Mouse (Mus musculus): ENCODE measurements around the gene Slco2a1. TPM values are rescaled to one million over a fixed set of nuclear protein-coding genes. Genes with fewer than 3 reads are reported as not detected.

The Slco2a1 gene
- polyA plus RNA-seq, 1 experiment from 2014 or later = 1.2 TPM

- H3K27me3 ChIP-seq = no peaks in the 10 kb centered on the region
- H3K9me3 ChIP-seq = no peaks in the 10 kb centered on the region
- WGBS = 86% methylated on average over 9 of the region's 9 CpGs
- H3K4me2 ChIP-seq = no peak overlapping the region
- no peak for ATAC-seq (ENCODE audit: insufficient number of reproducible peaks, insufficient read depth, low FRiP score, low TSS enrichment, low read depth)
- no peak overlapping the region for H3K27ac ChIP-seq
- H3K36me3 ChIP-seq = no peaks in the 10 kb centered on the region
- no peak overlapping the region for H3K4me3 ChIP-seq (replicated peaks)
- H3K4me1 ChIP-seq (replicated peaks) = peaks cover 7% of the 10 kb centered on the region
- H3K9ac ChIP-seq (replicated peaks) = no peak overlapping the region
Observed at GRCm38 (mm10) chr9:102964644-102965043, 23.9 kb upstream of the Slco2a1 start.

- Histone ChIP-seq H3K4me3 (replicated peaks) (no peak overlapping the region), H3K9me3 (no peaks in the 10 kb centered on the region), H3K27ac (no peak overlapping the region), H3K36me3 (no peaks in the 10 kb centered on the region), H3K4me2 (no peak overlapping the region), H3K27me3 (no peaks in the 10 kb centered on the region), H3K9ac (replicated peaks) (no peak overlapping the region), H3K4me1 (replicated peaks) (peaks cover 17% of the 10 kb centered on the region)
- ATAC-seq (ENCODE audit: insufficient number of reproducible peaks, insufficient read depth, low FRiP score, low TSS enrichment, low read depth) = no peak
- 83% methylated on average over 2 of the region's 2 CpGs for WGBS
Observed at GRCm38 (mm10) chr9:102972393-102973050, 16.0 kb upstream of the Slco2a1 start.

GRCm38 (mm10) chr9:102975887-102976286 lies 12.6 kb upstream of the Slco2a1 start:
- no peaks in the 10 kb centered on the region for H3K36me3 ChIP-seq
- no peak overlapping the region for H3K9ac ChIP-seq (replicated peaks)
- no peaks in the 10 kb centered on the region for H3K9me3 ChIP-seq
- no peak overlapping the region for H3K4me3 ChIP-seq (replicated peaks)
- H3K27ac ChIP-seq = no peak overlapping the region
- ATAC-seq (ENCODE audit: insufficient number of reproducible peaks, insufficient read depth, low FRiP score, low TSS enrichment, low read depth) = no peak
- 96% methylated on average over 2 of the region's 2 CpGs for WGBS
- H3K4me2 ChIP-seq = no peak overlapping the region
- H3K4me1 ChIP-seq (replicated peaks) = peaks cover 36% of the 10 kb centered on the region
- H3K27me3 ChIP-seq = 0 out of 2 replicates have a peak, but pooled peaks cover 2% of the 10 kb centered on the region

- Histone ChIP-seq H3K27ac (no peak overlapping the region), H3K27me3 (0 out of 2 replicates have a peak, but pooled peaks cover 2% of the 10 kb centered on the region), H3K4me1 (replicated peaks) (peaks cover 36% of the 10 kb centered on the region), H3K4me3 (replicated peaks) (no peak overlapping the region), H3K9ac (replicated peaks) (no peak overlapping the region), H3K4me2 (no peak overlapping the region), H3K36me3 (no peaks in the 10 kb centered on the region), H3K9me3 (no peaks in the 10 kb centered on the region)
- WGBS = 67% methylated on average over 1 of the region's 1 CpGs
- ATAC-seq (ENCODE audit: insufficient number of reproducible peaks, insufficient read depth, low FRiP score, low TSS enrichment, low read depth) = no peak
Observed at GRCm38 (mm10) chr9:102977090-102977489, 11.4 kb upstream of the Slco2a1 start.

GRCm38 (mm10) chr9:102977791-102978492 lies 10.6 kb upstream of the Slco2a1 start:
- 0 out of 2 replicates have a peak, but pooled peaks cover 2% of the 10 kb centered on the region for H3K27me3 ChIP-seq
- ATAC-seq (ENCODE audit: insufficient number of reproducible peaks, insufficient read depth, low FRiP score, low TSS enrichment, low read depth) = no peak
- H3K9me3 ChIP-seq = no peaks in the 10 kb centered on the region
- peaks cover 35% of the 10 kb centered on the region for H3K4me1 ChIP-seq (replicated peaks)
- H3K36me3 ChIP-seq = no peaks in the 10 kb centered on the region
- WGBS = 18% methylated on average over 9 of the region's 9 CpGs
- peak overlapping the region; percentile 17; the same call in 1 of the 2 replicates for H3K4me2 ChIP-seq
- H3K27ac ChIP-seq = peak overlapping the region; percentile 74
- no peak overlapping the region for H3K4me3 ChIP-seq (replicated peaks)
- no peak overlapping the region for H3K9ac ChIP-seq (replicated peaks)

GRCm38 (mm10) chr9:102979011-102979700 lies 9.4 kb upstream of the Slco2a1 start:
- Histone ChIP-seq H3K9ac (replicated peaks) (no peak overlapping the region), H3K9me3 (no peaks in the 10 kb centered on the region), H3K36me3 (no peaks in the 10 kb centered on the region), H3K27me3 (0 out of 2 replicates have a peak, but pooled peaks cover 2% of the 10 kb centered on the region), H3K27ac (peak overlapping the region; percentile 74; the same call in 1 of the 2 replicates), H3K4me2 (no peak overlapping the region), H3K4me3 (replicated peaks) (no peak overlapping the region), H3K4me1 (replicated peaks) (peaks cover 32% of the 10 kb centered on the region)
- no peak for ATAC-seq (ENCODE audit: insufficient number of reproducible peaks, insufficient read depth, low FRiP score, low TSS enrichment, low read depth)
- 88% methylated on average over 3 of the region's 3 CpGs for WGBS

GRCm38 (mm10) chr9:102979956-102980355 lies 8.6 kb upstream of the Slco2a1 start:
- no peak overlapping the region for H3K9ac ChIP-seq (replicated peaks)
- no peak overlapping the region for H3K4me2 ChIP-seq
- 0 out of 2 replicates have a peak, but pooled peaks cover 2% of the 10 kb centered on the region for H3K27me3 ChIP-seq
- H3K36me3 ChIP-seq = no peaks in the 10 kb centered on the region
- peaks cover 32% of the 10 kb centered on the region for H3K4me1 ChIP-seq (replicated peaks)
- ATAC-seq (ENCODE audit: insufficient number of reproducible peaks, insufficient read depth, low FRiP score, low TSS enrichment, low read depth) = no peak
- 71% methylated on average over 10 of the region's 10 CpGs for WGBS
- H3K27ac ChIP-seq = no peak overlapping the region
- no peaks in the 10 kb centered on the region for H3K9me3 ChIP-seq
- H3K4me3 ChIP-seq (replicated peaks) = no peak overlapping the region

- Histone ChIP-seq H3K27ac (no peak overlapping the region), H3K9ac (replicated peaks) (no peak overlapping the region), H3K4me2 (no peak overlapping the region), H3K4me3 (replicated peaks) (no peak overlapping the region), H3K4me1 (replicated peaks) (peaks cover 32% of the 10 kb centered on the region), H3K27me3 (0 out of 2 replicates have a peak, but pooled peaks cover 2% of the 10 kb centered on the region), H3K36me3 (no peaks in the 10 kb centered on the region), H3K9me3 (no peaks in the 10 kb centered on the region)
- 89% methylated on average over 5 of the region's 5 CpGs for WGBS
- no peak for ATAC-seq (ENCODE audit: insufficient number of reproducible peaks, insufficient read depth, low FRiP score, low TSS enrichment, low read depth)
Observed at GRCm38 (mm10) chr9:102980420-102980819, 8.1 kb upstream of the Slco2a1 start.

- Histone ChIP-seq H3K36me3 (no peaks in the 10 kb centered on the region), H3K9me3 (no peaks in the 10 kb centered on the region), H3K27ac (no peak overlapping the region), H3K4me2 (no peak overlapping the region), H3K4me1 (replicated peaks) (peaks cover 25% of the 10 kb centered on the region), H3K4me3 (replicated peaks) (no peak overlapping the region), H3K27me3 (0 out of 2 replicates have a peak, but pooled peaks cover 2% of the 10 kb centered on the region), H3K9ac (replicated peaks) (no peak overlapping the region)
- ATAC-seq (ENCODE audit: insufficient number of reproducible peaks, insufficient read depth, low FRiP score, low TSS enrichment, low read depth) = no peak
- 97% methylated on average over 2 of the region's 2 CpGs for WGBS
Observed at GRCm38 (mm10) chr9:102981791-102982190, 6.7 kb upstream of the Slco2a1 start.

GRCm38 (mm10) chr9:102982376-102982775 lies 6.1 kb upstream of the Slco2a1 start:
- Histone ChIP-seq H3K4me2 (no peak overlapping the region), H3K36me3 (no peaks in the 10 kb centered on the region), H3K4me3 (replicated peaks) (no peak overlapping the region), H3K4me1 (replicated peaks) (peaks cover 20% of the 10 kb centered on the region), H3K9ac (replicated peaks) (no peak overlapping the region), H3K27me3 (0 out of 2 replicates have a peak, but pooled peaks cover 2% of the 10 kb centered on the region), H3K9me3 (no peaks in the 10 kb centered on the region), H3K27ac (no peak overlapping the region)
- 48% methylated on average over 3 of the region's 3 CpGs for WGBS
- no peak for ATAC-seq (ENCODE audit: insufficient number of reproducible peaks, insufficient read depth, low FRiP score, low TSS enrichment, low read depth)

- H3K4me3 ChIP-seq (replicated peaks) = no peak overlapping the region
- no peaks in the 10 kb centered on the region for H3K4me1 ChIP-seq (replicated peaks)
- 0 out of 2 replicates have a peak, but pooled peaks cover 4% of the 10 kb centered on the region for H3K27me3 ChIP-seq
- H3K4me2 ChIP-seq = no peak overlapping the region
- no peak overlapping the region for H3K27ac ChIP-seq
- no peaks in the 10 kb centered on the region for H3K9me3 ChIP-seq
- no peak for ATAC-seq (ENCODE audit: insufficient number of reproducible peaks, insufficient read depth, low FRiP score, low TSS enrichment, low read depth)
- H3K9ac ChIP-seq (replicated peaks) = no peak overlapping the region
- WGBS = 97% methylated on average over 1 of the region's 1 CpGs
- H3K36me3 ChIP-seq = no peaks in the 10 kb centered on the region
Observed at GRCm38 (mm10) chr9:102985111-102985510, 3.4 kb upstream of the Slco2a1 start.
